Mouse (Mus musculus) embryonic facial prominence, embryonic 14.5 days (tissue): ENCODE measurements at regions not wholly inside any gene's neighbourhood (a gene's known extent, or its start where the extent isn't known, plus 50 kb on each side); places are given as distances from the start of the nearest gene placed in this dataset.

Experiments
- ATAC-seq: fragments of 200-750 bp; cut with Nextera tagmentation; 2 replicates; pipeline ENCODE4 v1.8.0; 2017; ENCODE audit warnings: low read depth, moderate number of reproducible peaks, moderate TSS enrichment
- DNase-seq: peaks from one replicate; pipeline ENCODE4 v3.0.0-alpha.2; 2015; ENCODE audit warnings: low spot score
- H3K27ac ChIP-seq: fragments of 300-500 bp; sonication (generic); replicated peaks from 2 replicates; pipeline ENCODE4 v1.5.1; 2014; ENCODE audit warnings: low read depth, mild to moderate bottlenecking, low read length, moderate library complexity
- H3K27me3 ChIP-seq: fragments of 300-500 bp; sonication (generic); replicated peaks from 2 replicates; pipeline ENCODE4 v1.6.1; 2014; ENCODE audit warnings: low read length; ENCODE audit not compliant: control insufficient read depth, insufficient read depth
- H3K36me3 ChIP-seq: fragments of 300-500 bp; sonication (generic); 2 replicates; pipeline ENCODE4 v1.6.1; 2014; ENCODE audit warnings: low read length, mixed read lengths; ENCODE audit not compliant: control insufficient read depth, insufficient read depth
- H3K4me1 ChIP-seq: fragments of 300-500 bp; sonication (generic); 2 replicates; pipeline ENCODE4 v1.6.1; 2014; ENCODE audit warnings: antibody characterized with exemption, low read length; ENCODE audit not compliant: control insufficient read depth, insufficient read depth
- H3K4me2 ChIP-seq: fragments of 300-500 bp; sonication (generic); 2 replicates; pipeline ENCODE4 v1.6.1; 2014; ENCODE audit warnings: low read depth, mild to moderate bottlenecking, low read length, moderate library complexity, mixed read lengths
- H3K4me3 ChIP-seq: fragments of 300-500 bp; sonication (generic); 2 replicates; pipeline ENCODE4 v1.5.1; 2014; ENCODE audit warnings: low read depth, mild to moderate bottlenecking, low read length
- H3K9ac ChIP-seq: fragments of 300-500 bp; sonication (generic); 2 replicates; pipeline ENCODE4 v1.6.1; 2014; ENCODE audit warnings: low read depth, mild to moderate bottlenecking, low read length, moderate library complexity, mixed read lengths
- H3K9me3 ChIP-seq: fragments of 300-500 bp; sonication (generic); 2 replicates; pipeline ENCODE4 v1.6.1; 2016; ENCODE audit warnings: low read length; ENCODE audit not compliant: control insufficient read depth
- WGBS: fragments of 180-500 bp; shearing (Covaris S2); extraction: QIAGEN DNeasy Blood & Tissue Kit; methylation state at CpG from one replicate; pipeline ENCODE4 v1.1.7; 2014; 5-methylcytosine and 5-hydroxymethylcytosine counted together

GRCm38 (mm10) chr10:17003123-17003849, 719.7 kb upstream of the Cited2 start:
- DNase-seq = peak; percentile 70
- Histone ChIP-seq H3K4me3 (no peak overlapping the region), H3K4me2 (no peak overlapping the region), H3K36me3 (no peaks in the 10 kb centered on the region), H3K27me3 (no peaks in the 10 kb centered on the region), H3K4me1 (no peaks in the 10 kb centered on the region), H3K27ac (no peak overlapping the region), H3K9ac (no peak overlapping the region), H3K9me3 (no peaks in the 10 kb centered on the region)
- 65% methylated on average over 4 of the region's 4 CpGs for WGBS
- ATAC-seq = no peak

- H3K4me1 ChIP-seq = no peaks in the 10 kb centered on the region
- H3K9ac ChIP-seq = no peak overlapping the region
- no peak overlapping the region for H3K4me3 ChIP-seq
- DNase-seq (no peak), ATAC-seq (no peak)
- no peaks in the 10 kb centered on the region for H3K9me3 ChIP-seq
- no peaks in the 10 kb centered on the region for H3K36me3 ChIP-seq
- no peak overlapping the region for H3K27ac ChIP-seq
- no peaks in the 10 kb centered on the region for H3K27me3 ChIP-seq
- WGBS = 79% methylated on average over 4 of the region's 4 CpGs
- H3K4me2 ChIP-seq = no peak overlapping the region
Measured at GRCm38 (mm10) chr10:17008683-17009082, 714.3 kb upstream of the Cited2 start.

- ATAC-seq (no peak), DNase-seq (no peak)
- WGBS = 78% methylated on average over 3 of the region's 3 CpGs
- no peaks in the 10 kb centered on the region for H3K27me3 ChIP-seq
- H3K9ac ChIP-seq = no peak overlapping the region
- no peaks in the 10 kb centered on the region for H3K9me3 ChIP-seq
- no peaks in the 10 kb centered on the region for H3K4me1 ChIP-seq
- H3K27ac ChIP-seq = no peak overlapping the region
- H3K4me3 ChIP-seq = no peak overlapping the region
- no peaks in the 10 kb centered on the region for H3K36me3 ChIP-seq
- no peak overlapping the region for H3K4me2 ChIP-seq
Measured at GRCm38 (mm10) chr10:17010047-17010446, 713.0 kb upstream of the Cited2 start.

- Histone ChIP-seq H3K27ac (no peak overlapping the region), H3K4me2 (no peak overlapping the region), H3K9me3 (no peaks in the 10 kb centered on the region), H3K36me3 (no peaks in the 10 kb centered on the region), H3K4me1 (no peaks in the 10 kb centered on the region), H3K4me3 (no peak overlapping the region), H3K27me3 (no peaks in the 10 kb centered on the region), H3K9ac (no peak overlapping the region)
- no peak for ATAC-seq
- 84% methylated on average over 2 of the region's 2 CpGs for WGBS
- DNase-seq = no peak
Measured at GRCm38 (mm10) chr10:17011876-17012275, 711.1 kb upstream of the Cited2 start.

GRCm38 (mm10) chr10:17012541-17012975, 710.5 kb upstream of the Cited2 start:
- Histone ChIP-seq H3K27ac (no peak overlapping the region), H3K9ac (no peak overlapping the region), H3K4me2 (no peak overlapping the region), H3K4me1 (no peaks in the 10 kb centered on the region), H3K36me3 (no peaks in the 10 kb centered on the region), H3K27me3 (no peaks in the 10 kb centered on the region), H3K4me3 (no peak overlapping the region), H3K9me3 (no peaks in the 10 kb centered on the region)
- WGBS = 50% methylated on average over 3 of the region's 3 CpGs
- DNase-seq = peak; percentile 16
- no peak for ATAC-seq

- DNase-seq = no peak
- H3K36me3 ChIP-seq = no peaks in the 10 kb centered on the region
- H3K4me2 ChIP-seq = no peak overlapping the region
- no peaks in the 10 kb centered on the region for H3K9me3 ChIP-seq
- no peaks in the 10 kb centered on the region for H3K27me3 ChIP-seq
- 93% methylated on average over 3 of the region's 3 CpGs for WGBS
- H3K9ac ChIP-seq = no peak overlapping the region
- H3K4me1 ChIP-seq = no peaks in the 10 kb centered on the region
- no peak for ATAC-seq
- H3K27ac ChIP-seq = no peak overlapping the region
- no peak overlapping the region for H3K4me3 ChIP-seq
Measured at GRCm38 (mm10) chr10:17014826-17015225, 708.2 kb upstream of the Cited2 start.

GRCm38 (mm10) chr10:17016854-17017253, 706.2 kb upstream of the Cited2 start:
- no peaks in the 10 kb centered on the region for H3K9me3 ChIP-seq
- H3K27ac ChIP-seq = no peak overlapping the region
- DNase-seq (no peak), ATAC-seq (no peak)
- no peak overlapping the region for H3K4me2 ChIP-seq
- H3K36me3 ChIP-seq = no peaks in the 10 kb centered on the region
- H3K9ac ChIP-seq = no peak overlapping the region
- H3K4me1 ChIP-seq = no peaks in the 10 kb centered on the region
- 77% methylated on average over 4 of the region's 4 CpGs for WGBS
- H3K4me3 ChIP-seq = no peak overlapping the region
- no peaks in the 10 kb centered on the region for H3K27me3 ChIP-seq

- Histone ChIP-seq H3K4me1 (no peaks in the 10 kb centered on the region), H3K36me3 (no peaks in the 10 kb centered on the region), H3K27me3 (no peaks in the 10 kb centered on the region), H3K9ac (no peak overlapping the region), H3K4me2 (no peak overlapping the region), H3K27ac (no peak overlapping the region), H3K9me3 (no peaks in the 10 kb centered on the region), H3K4me3 (no peak overlapping the region)
- 78% methylated on average over 5 of the region's 5 CpGs for WGBS
- ATAC-seq (no peak), DNase-seq (no peak)
Measured at GRCm38 (mm10) chr10:17022216-17023158, 700.5 kb upstream of the Cited2 start.
